Mouse (Mus musculus): ENCODE data around the gene Coro1a. TPM values are rescaled to one million over a fixed set of nuclear protein-coding genes. Genes with fewer than 3 reads are reported as not detected.

Coro1a gene
- polyA plus RNA-seq, 1 experiment from 2014 or later = 33.3 TPM

DNA sequence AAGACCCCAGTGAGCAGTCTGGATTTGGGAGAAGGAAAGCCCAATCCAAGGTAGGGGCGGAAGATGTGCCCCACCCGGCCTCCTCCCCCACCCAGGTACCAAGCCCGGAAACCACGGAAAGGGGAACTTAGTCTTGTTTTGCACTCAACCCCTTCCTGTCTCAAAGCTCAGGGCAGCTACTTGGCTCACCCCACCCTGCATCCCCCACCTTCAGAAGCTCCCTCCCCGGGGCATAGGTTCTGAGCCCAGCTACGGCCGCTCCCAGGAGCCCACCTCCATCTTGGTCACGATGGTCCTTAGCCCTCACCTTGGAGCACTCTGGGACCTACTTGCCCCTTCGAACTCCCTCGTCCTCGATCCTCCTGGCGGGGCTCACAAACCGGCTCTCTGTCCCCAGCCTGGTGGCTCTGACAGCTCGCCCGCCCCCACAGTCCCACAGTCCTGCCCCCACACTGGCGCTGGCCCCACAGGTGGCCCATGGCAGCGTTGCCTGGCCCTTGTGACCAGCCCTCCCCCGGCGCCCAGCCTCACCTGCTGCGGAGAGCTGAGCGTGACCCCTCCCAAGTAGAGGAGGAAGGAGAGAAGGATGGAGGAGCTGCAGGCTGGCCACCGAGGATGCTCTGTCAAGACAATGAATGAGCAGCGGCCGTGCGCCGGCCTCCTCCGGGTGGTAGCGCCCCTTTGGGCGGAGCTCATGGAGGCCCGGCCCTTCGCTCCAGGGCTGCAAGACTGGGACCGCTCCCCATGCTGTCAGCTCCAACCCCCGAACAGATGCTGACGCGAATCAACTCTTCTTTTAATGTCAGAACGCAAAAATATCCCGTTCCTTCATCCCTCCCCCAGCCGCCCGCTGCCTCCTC lies 3.2 kb downstream of the Coro1a start:
- WGBS = 2% methylated on average over 39 of the region's 39 CpGs
- 0 out of 2 replicates have a peak, but pooled peaks cover 6% of the 10 kb centered on the region for H3K36me3 ChIP-seq
- peak; percentile 54 for ATAC-seq (ENCODE audit: insufficient number of reproducible peaks, insufficient read depth, low FRiP score, low TSS enrichment, low read depth)
- peak overlapping the region; percentile 54 for H3K4me3 ChIP-seq
- H3K4me1 ChIP-seq = peaks cover 20% of the 10 kb centered on the region
- peak overlapping the region; percentile 98 for H3K4me2 ChIP-seq
- H3K27ac ChIP-seq = no peak overlapping the region
- H3K9ac ChIP-seq = peak overlapping the region; percentile 77
- peaks cover 40% of the 10 kb centered on the region for H3K27me3 ChIP-seq
- 0 out of 2 replicates have a peak, but pooled peaks cover 3% of the 10 kb centered on the region for H3K9me3 ChIP-seq

DNA sequence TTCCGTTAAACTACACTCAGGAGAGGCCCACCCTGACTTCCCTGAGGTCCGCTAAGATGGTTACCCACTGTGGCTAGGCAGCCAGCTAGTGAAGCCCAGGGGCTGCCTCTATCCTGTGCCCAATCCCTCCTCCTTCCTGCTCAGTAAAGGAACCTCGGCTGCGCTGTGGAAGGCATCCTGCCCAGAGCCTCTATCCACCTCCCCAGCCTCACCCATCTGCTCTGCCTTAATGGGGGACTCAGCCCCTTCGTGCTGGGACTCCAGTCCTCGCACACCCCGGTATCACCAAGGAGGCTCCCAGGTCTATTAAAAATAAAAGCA lies 3.9 kb downstream of the Coro1a start:
- Histone ChIP-seq H3K27me3 (peaks cover 40% of the 10 kb centered on the region), H3K9me3 (no peaks in the 10 kb centered on the region), H3K4me2 (peak overlapping the region; percentile 98), H3K4me3 (peak overlapping the region; percentile 54), H3K4me1 (peaks cover 20% of the 10 kb centered on the region), H3K36me3 (0 out of 2 replicates have a peak, but pooled peaks cover 10% of the 10 kb centered on the region), H3K9ac (peak overlapping the region; percentile 77), H3K27ac (no peak overlapping the region)
- 11% methylated on average over 7 of the region's 7 CpGs for WGBS
- ATAC-seq (ENCODE audit: insufficient number of reproducible peaks, insufficient read depth, low FRiP score, low TSS enrichment, low read depth) = no peak

- Histone ChIP-seq H3K36me3 (0 out of 2 replicates have a peak, but pooled peaks cover 10% of the 10 kb centered on the region), H3K9ac (peak overlapping the region; percentile 77), H3K27ac (no peak overlapping the region), H3K4me3 (peak overlapping the region; percentile 6; the same call in 1 of the 2 replicates), H3K9me3 (no peaks in the 10 kb centered on the region), H3K4me2 (peak overlapping the region; percentile 98), H3K27me3 (peaks cover 40% of the 10 kb centered on the region), H3K4me1 (peaks cover 20% of the 10 kb centered on the region)
- WGBS = 76% methylated on average over 12 of the region's 12 CpGs
- ATAC-seq (ENCODE audit: insufficient number of reproducible peaks, insufficient read depth, low FRiP score, low TSS enrichment, low read depth) = no peak
Measured at GRCm38 (mm10) chr7:126702861-126703756, 4.5 kb downstream of the Coro1a start.

- H3K27me3 ChIP-seq = peaks cover 40% of the 10 kb centered on the region
- 82% methylated on average over 6 of the region's 6 CpGs for WGBS
- H3K9me3 ChIP-seq = no peaks in the 10 kb centered on the region
- H3K9ac ChIP-seq = no peak overlapping the region
- H3K36me3 ChIP-seq = 0 out of 2 replicates have a peak, but pooled peaks cover 10% of the 10 kb centered on the region
- H3K27ac ChIP-seq = no peak overlapping the region
- H3K4me1 ChIP-seq = peaks cover 22% of the 10 kb centered on the region
- H3K4me2 ChIP-seq = no peak overlapping the region
- H3K4me3 ChIP-seq = no peak overlapping the region
- no peak for ATAC-seq (ENCODE audit: insufficient number of reproducible peaks, insufficient read depth, low FRiP score, low TSS enrichment, low read depth)
Measured at GRCm38 (mm10) chr7:126702358-126702757, 5.2 kb downstream of the Coro1a start.

- Histone ChIP-seq H3K27ac (no peak overlapping the region), H3K4me2 (peak overlapping the region; percentile 36), H3K4me1 (peaks cover 28% of the 10 kb centered on the region), H3K36me3 (0 out of 2 replicates have a peak, but pooled peaks cover 16% of the 10 kb centered on the region), H3K9me3 (no peaks in the 10 kb centered on the region), H3K9ac (peak overlapping the region; percentile 49; the same call in 1 of the 2 replicates), H3K27me3 (peaks cover 40% of the 10 kb centered on the region), H3K4me3 (0 out of 2 replicates have a peak overlapping the region, but pooled peaks have one; percentile 2)
- no peak for ATAC-seq (ENCODE audit: insufficient number of reproducible peaks, insufficient read depth, low FRiP score, low TSS enrichment, low read depth)
- 61% methylated on average over 24 of the region's 24 CpGs for WGBS
Measured at GRCm38 (mm10) chr7:126701559-126702357, 5.8 kb downstream of the Coro1a start.

GRCm38 (mm10) chr7:126701070-126701469 lies 6.5 kb downstream of the Coro1a start:
- 2% methylated on average over 11 of the region's 11 CpGs for whole genome bisulfite sequencing
- peak overlapping the region; percentile 49; the same call in 1 of the 2 replicates for H3K9ac ChIP-seq
- 0 out of 2 replicates have a peak, but pooled peaks have one; percentile 41 for ATAC-seq (ENCODE audit: insufficient number of reproducible peaks, insufficient read depth, low FRiP score, low TSS enrichment, low read depth)
- peaks cover 39% of the 10 kb centered on the region for H3K27me3 ChIP-seq
- no peaks in the 10 kb centered on the region for H3K9me3 ChIP-seq
- 0 out of 2 replicates have a peak, but pooled peaks cover 16% of the 10 kb centered on the region for H3K36me3 ChIP-seq
- H3K4me2 ChIP-seq = peak overlapping the region; percentile 36
- peaks cover 33% of the 10 kb centered on the region for H3K4me1 ChIP-seq
- no peak overlapping the region for H3K27ac ChIP-seq
- H3K4me3 ChIP-seq = peak overlapping the region; percentile 2; the same call in 1 of the 2 replicates

GRCm38 (mm10) chr7:126700063-126701015 lies 7.2 kb downstream of the Coro1a start:
- H3K27me3 ChIP-seq = peaks cover 32% of the 10 kb centered on the region

GRCm38 (mm10) chr7:126697838-126698237 lies 9.7 kb downstream of the Coro1a start:
- Histone ChIP-seq H3K9ac (no peak overlapping the region), H3K4me2 (no peak overlapping the region), H3K9me3 (no peaks in the 10 kb centered on the region), H3K27ac (no peak overlapping the region), H3K27me3 (peaks cover 7% of the 10 kb centered on the region; the same call in 1 of the 2 replicates), H3K4me3 (no peak overlapping the region), H3K4me1 (peaks cover 34% of the 10 kb centered on the region), H3K36me3 (0 out of 2 replicates have a peak, but pooled peaks cover 16% of the 10 kb centered on the region)
- ATAC-seq (ENCODE audit: insufficient number of reproducible peaks, insufficient read depth, low FRiP score, low TSS enrichment, low read depth) = no peak
- WGBS = 92% methylated on average over 8 of the region's 8 CpGs

More at GRCm38 (mm10) chr7:126700063-126701015, 7.2 kb downstream of the Coro1a start:
- H3K9ac ChIP-seq = peak overlapping the region; percentile 27; the same call in 1 of the 2 replicates
- no peak overlapping the region for H3K27ac ChIP-seq
- peaks cover 33% of the 10 kb centered on the region for H3K4me1 ChIP-seq
- 83% methylated on average over 25 of the region's 25 CpGs for WGBS
- no peaks in the 10 kb centered on the region for H3K9me3 ChIP-seq
- 0 out of 2 replicates have a peak, but pooled peaks cover 16% of the 10 kb centered on the region for H3K36me3 ChIP-seq
- H3K4me2 ChIP-seq = 0 out of 2 replicates have a peak overlapping the region, but pooled peaks have one; percentile 36
- H3K4me3 ChIP-seq = no peak overlapping the region
- ATAC-seq (ENCODE audit: insufficient number of reproducible peaks, insufficient read depth, low FRiP score, low TSS enrichment, low read depth) = no peak

DNA sequence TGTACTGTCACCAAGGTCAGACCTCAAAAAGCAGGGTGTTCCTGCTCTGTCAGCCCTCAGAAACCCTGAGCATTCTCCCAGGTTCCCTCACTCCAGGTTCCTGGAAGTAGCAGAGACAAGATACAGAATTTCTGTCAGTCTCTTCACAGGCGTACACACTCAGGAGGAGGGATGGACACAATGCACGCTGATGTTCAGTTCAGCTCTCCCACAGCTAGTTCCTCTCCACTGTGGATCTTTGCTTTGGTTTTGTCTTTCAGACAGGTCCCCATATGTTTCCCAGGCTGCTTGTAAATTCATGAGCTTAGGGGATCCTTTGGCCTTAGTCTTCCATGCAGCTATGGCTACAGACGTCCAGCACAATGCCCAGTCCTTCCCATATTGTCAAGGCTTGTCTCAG lies 10.7 kb downstream of the Coro1a start:
- H3K9me3 ChIP-seq = no peaks in the 10 kb centered on the region
- H3K4me2 ChIP-seq = peak overlapping the region; percentile 97
- peak overlapping the region; percentile 83 for H3K4me3 ChIP-seq
- no peak for ATAC-seq (ENCODE audit: insufficient number of reproducible peaks, insufficient read depth, low FRiP score, low TSS enrichment, low read depth)
- H3K27ac ChIP-seq = no peak overlapping the region
- peaks cover 34% of the 10 kb centered on the region for H3K4me1 ChIP-seq
- peaks cover 23% of the 10 kb centered on the region for H3K36me3 ChIP-seq
- WGBS = 82% methylated on average over 3 of the region's 3 CpGs
- H3K27me3 ChIP-seq = peaks cover under 1% of the 10 kb centered on the region; the same call in 1 of the 2 replicates
- peak overlapping the region; percentile 86 for H3K9ac ChIP-seq

DNA sequence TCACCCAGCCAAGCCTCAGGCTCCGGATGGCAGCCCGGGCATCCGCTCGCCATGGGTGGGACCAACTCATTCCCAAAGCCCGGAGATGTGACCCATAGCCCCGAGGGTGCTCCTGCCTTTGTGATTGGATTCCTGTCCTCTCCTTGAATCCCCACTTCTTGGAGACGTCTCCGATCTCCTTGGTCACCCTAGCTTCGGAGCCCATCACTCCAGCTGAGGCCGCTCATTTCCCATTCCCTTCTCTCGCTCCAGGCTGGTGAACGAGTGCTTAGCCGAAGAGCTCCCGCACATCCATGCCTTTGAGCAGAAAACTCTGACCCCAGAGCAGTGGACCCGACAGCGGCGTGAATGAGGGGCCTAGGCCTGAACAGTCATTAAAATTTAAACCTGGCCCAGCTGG lies 11.3 kb downstream of the Coro1a start:
- H3K27me3 ChIP-seq = no peaks in the 10 kb centered on the region
- H3K36me3 ChIP-seq = peaks cover 29% of the 10 kb centered on the region
- peak overlapping the region; percentile 97 for H3K4me2 ChIP-seq
- H3K27ac ChIP-seq = no peak overlapping the region
- peak overlapping the region; percentile 86 for H3K9ac ChIP-seq
- 2% methylated on average over 17 of the region's 17 CpGs for WGBS
- no peak for ATAC-seq (ENCODE audit: insufficient number of reproducible peaks, insufficient read depth, low FRiP score, low TSS enrichment, low read depth)
- peaks cover 31% of the 10 kb centered on the region for H3K4me1 ChIP-seq
- peak overlapping the region; percentile 83 for H3K4me3 ChIP-seq
- no peaks in the 10 kb centered on the region for H3K9me3 ChIP-seq

All from embryonic facial prominence, embryonic 13.5 days (tissue).